Mouse (Mus musculus) cortical plate, adult 2 months (tissue): Measurements from ENCODE around the gene Shisa6.

ENCODE experiments used
- CTCF ChIP-seq: fragments of 200-500 bp; IDR thresholded peaks from 2 replicates; pipeline ENCODE4 v1.5.1; 2011; ENCODE audit warnings: mild to moderate bottlenecking, control low read depth, low read length; ENCODE audit not compliant: insufficient read depth; ENCODE audit errors: extremely low read depth
- POLR2A ChIP-seq: fragments of 200-500 bp; IDR thresholded peaks from 2 replicates; pipeline ENCODE4 v1.6.1; 2011; ENCODE audit warnings: mild to moderate bottlenecking, low read length, control low read depth; ENCODE audit not compliant: insufficient read depth; ENCODE audit errors: extremely low read depth

DNA sequence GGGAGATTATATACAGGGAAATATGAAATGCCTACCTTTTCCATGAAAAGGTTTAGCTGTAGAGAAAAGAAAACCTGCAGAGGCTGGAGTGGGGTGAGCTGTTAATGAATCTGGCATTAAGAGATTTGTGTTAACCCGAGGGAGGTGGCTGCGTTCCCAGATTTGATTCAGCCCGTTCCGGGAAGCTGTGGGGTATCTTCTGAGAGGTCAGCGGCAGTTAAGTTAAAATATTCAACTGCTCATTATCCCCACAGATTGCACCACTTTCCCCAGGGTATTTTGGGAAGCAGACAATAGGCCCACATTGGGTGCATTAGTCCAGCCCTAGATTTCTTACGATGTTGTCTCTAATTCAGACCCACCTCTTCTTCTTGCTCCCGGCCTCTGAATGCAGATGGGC lies 213.0 kb downstream of the Shisa6 start:
- TF ChIP-seq CTCF (no peak), POLR2A (no peak)
